Mouse (Mus musculus) liver, embryonic 16.5 days (tissue): Measurements from ENCODE around the gene Muc2. TPM values are rescaled to one million over a fixed set of nuclear protein-coding genes. Genes with fewer than 3 reads are reported as not detected.
"Not testable (repeated sequence)": the region's sequence is repeated elsewhere in the genome, so short reads cannot be mapped to it uniquely, and the experiment has no call there.

Experiments
- ATAC-seq: fragments of 200-750 bp; cut with Nextera tagmentation; 2 replicates; pipeline ENCODE4 v1.8.0; 2017; ENCODE audit warnings: low read depth, mild to moderate bottlenecking, moderate number of reproducible peaks, moderate library complexity
- H3K27ac ChIP-seq: fragments of 300-500 bp; sonication (generic); 2 replicates; pipeline ENCODE4 v1.5.1; 2014; ENCODE audit warnings: mild to moderate bottlenecking, low read length
- H3K27me3 ChIP-seq: fragments of 300-500 bp; sonication (generic); 2 replicates; pipeline ENCODE4 v1.6.1; 2014; ENCODE audit warnings: low read depth, low read length, mixed read lengths; ENCODE audit not compliant: control insufficient read depth, insufficient read depth
- H3K36me3 ChIP-seq: fragments of 300-500 bp; sonication (generic); 2 replicates; pipeline ENCODE4 v1.6.1; 2014; ENCODE audit warnings: mild to moderate bottlenecking; ENCODE audit not compliant: control insufficient read depth, insufficient read depth
- H3K4me1 ChIP-seq: fragments of 300-500 bp; sonication (generic); 2 replicates; pipeline ENCODE4 v1.6.1; 2014; ENCODE audit warnings: low read depth, low read length, mixed read lengths; ENCODE audit not compliant: control insufficient read depth
- H3K4me2 ChIP-seq: fragments of 300-500 bp; sonication (generic); 2 replicates; pipeline ENCODE4 v1.6.1; 2014; ENCODE audit warnings: low read depth, low read length, mixed read lengths
- H3K4me3 ChIP-seq: fragments of 300-500 bp; sonication (generic); 2 replicates; pipeline ENCODE4 v1.5.1; 2014; ENCODE audit warnings: low read depth, mild to moderate bottlenecking, low read length
- H3K9ac ChIP-seq: fragments of 300-500 bp; sonication (generic); 2 replicates; pipeline ENCODE4 v1.6.1; 2014; ENCODE audit warnings: low read depth, low read length
- H3K9me3 ChIP-seq: fragments of 300-500 bp; sonication (generic); replicated peaks from 2 replicates; pipeline ENCODE4 v1.6.1; 2016; ENCODE audit warnings: low read length; ENCODE audit not compliant: control insufficient read depth
- WGBS: fragments of 180-500 bp; shearing (Covaris S2); extraction: QIAGEN DNeasy Blood & Tissue Kit; methylation state at CpG from one replicate; pipeline ENCODE4 v1.1.7; 2014; ENCODE audit not compliant: insufficient replicate concordance; 5-methylcytosine and 5-hydroxymethylcytosine counted together
- polyA plus RNA-seq: library from polyadenylated mRNA; unstranded; fragments of >200 nt; fragmentation: Nextera tagmentation; extraction: Ambion mirVana; gene quantifications from 2 replicates; pipeline ENCODE4 v1.2.1, GENCODE M21; 2015

Muc2 gene
- polyA plus RNA-seq, 1 experiment from 2014 or later = 0.24 TPM

DNA sequence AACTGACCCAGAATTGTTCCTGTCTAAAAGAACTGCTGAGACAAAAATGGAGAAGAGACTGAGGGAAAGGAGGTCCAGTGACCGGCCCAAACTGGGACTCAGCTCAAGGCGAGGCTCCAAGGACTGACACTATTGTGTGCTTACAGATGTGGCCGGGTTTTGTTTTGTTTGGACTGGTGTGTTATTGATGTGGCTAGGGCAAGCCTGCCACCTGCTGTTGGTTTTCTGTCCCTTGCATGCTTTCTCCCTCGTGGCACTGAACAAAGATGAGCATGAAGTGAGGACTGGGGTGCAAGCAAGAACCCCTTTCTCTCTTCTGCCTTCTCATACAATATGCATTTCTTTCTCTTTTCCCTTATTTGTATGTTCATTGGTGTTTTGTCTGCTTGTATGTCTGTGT is 23.9 kb upstream of the Muc2 start:
- 0 out of 2 replicates have a peak, but pooled peaks have one; percentile 40 for ATAC-seq
- 9% methylated on average over 4 of the region's 4 CpGs for WGBS

DNA sequence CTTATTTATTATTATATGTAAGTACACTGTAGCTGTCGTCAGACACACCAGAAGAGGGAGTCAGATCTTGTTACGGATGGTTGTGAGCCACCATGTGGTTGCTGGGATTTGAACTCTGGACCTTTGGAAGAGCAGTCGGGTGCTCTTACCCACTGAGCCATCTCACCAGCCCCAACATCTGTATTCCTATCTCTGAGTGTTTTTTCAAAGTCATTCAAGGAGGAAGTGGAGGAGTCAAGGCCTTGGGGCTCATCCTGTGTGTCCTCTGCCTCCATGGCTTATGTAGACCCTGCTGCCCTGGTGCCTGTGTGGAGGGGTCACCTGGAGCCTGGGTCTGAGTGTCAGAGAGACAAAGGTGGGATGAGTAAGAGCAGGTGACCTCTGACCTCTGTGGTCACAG is 21.0 kb upstream of the Muc2 start:
- not testable (repeated sequence) for H3K9me3 ChIP-seq, H3K4me2 ChIP-seq, H3K4me3 ChIP-seq, ATAC-seq, H3K27ac ChIP-seq, H3K27me3 ChIP-seq, H3K9ac ChIP-seq, H3K36me3 ChIP-seq
- peaks cover 21% of the 10 kb centered on the region for H3K4me1 ChIP-seq
- 70% methylated on average over 3 of the region's 3 CpGs for whole genome bisulfite sequencing

More for the DNA sequence above, 23.9 kb upstream of the Muc2 start:
- no peaks in the 10 kb centered on the region for H3K27me3 ChIP-seq
- H3K27ac ChIP-seq = no peak overlapping the region
- no peaks in the 10 kb centered on the region for H3K36me3 ChIP-seq
- H3K4me3 ChIP-seq = no peak overlapping the region
- no peak overlapping the region for H3K9ac ChIP-seq
- peaks cover 20% of the 10 kb centered on the region for H3K4me1 ChIP-seq
- H3K4me2 ChIP-seq = no peak overlapping the region
- no peaks in the 10 kb centered on the region for H3K9me3 ChIP-seq

DNA sequence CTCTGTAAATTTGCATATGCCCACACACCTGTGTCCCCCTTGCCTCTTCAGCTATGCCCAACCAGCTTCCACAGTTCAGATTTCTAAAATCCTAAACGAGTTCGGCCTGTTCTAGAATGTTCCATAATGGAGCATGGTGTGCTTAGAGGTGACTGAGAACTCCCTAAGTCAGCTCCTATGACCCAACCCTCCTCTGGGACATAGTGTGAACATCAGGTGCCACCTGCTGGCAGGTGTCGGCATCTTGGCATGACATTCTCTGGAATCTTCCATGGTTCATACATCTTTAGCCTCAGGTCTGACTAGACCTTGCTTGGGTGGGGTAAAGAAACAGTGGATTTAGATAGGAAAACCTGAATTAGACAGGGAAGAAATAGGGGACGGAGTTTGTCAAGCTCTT is 19.1 kb upstream of the Muc2 start:
- no peaks in the 10 kb centered on the region for H3K9me3 ChIP-seq
- peak overlapping the region; percentile 93 for H3K27ac ChIP-seq
- 57% methylated on average over 4 of the region's 4 CpGs for WGBS
- H3K4me1 ChIP-seq = peaks cover 21% of the 10 kb centered on the region
- no peak overlapping the region; the same call in 1 of the 2 replicates for H3K4me3 ChIP-seq
- H3K9ac ChIP-seq = peak overlapping the region; percentile 29
- peak overlapping the region; percentile 53 for H3K4me2 ChIP-seq
- ATAC-seq = peak; percentile 50
- H3K36me3 ChIP-seq = no peaks in the 10 kb centered on the region
- no peaks in the 10 kb centered on the region for H3K27me3 ChIP-seq

DNA sequence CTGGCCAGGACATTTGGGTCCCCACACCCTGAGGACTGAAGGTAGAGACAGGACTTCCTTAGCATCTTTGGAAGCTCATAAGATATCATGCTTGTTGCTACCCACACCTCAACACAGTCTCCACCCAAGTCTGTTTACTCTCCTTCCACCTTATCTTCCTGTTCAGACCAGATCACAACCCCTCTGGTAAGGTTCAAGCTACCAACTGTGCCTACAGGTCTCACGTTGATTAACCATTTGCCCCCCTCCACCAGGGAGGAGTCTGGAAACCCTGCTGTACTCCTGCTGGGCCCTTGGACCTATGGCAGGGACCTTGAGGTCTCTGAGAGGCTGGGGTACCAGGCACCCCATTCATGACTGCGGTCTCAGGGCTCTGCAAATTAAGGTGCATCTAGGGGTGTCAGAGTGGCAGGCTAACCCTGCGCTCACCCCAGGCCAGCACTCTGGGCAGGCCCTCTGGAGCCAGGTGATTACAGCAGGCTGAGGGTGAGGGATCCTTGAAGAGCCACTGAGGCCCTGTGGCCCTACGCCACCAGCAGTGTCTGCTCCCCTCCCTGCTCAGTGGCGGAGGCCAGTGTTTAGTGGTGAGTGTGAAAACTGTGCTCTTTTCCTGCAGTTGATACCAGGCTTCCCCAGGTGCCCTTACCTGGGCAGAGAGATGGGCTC is 18.4 kb upstream of the Muc2 start:
- Histone ChIP-seq H3K4me1 (peaks cover 21% of the 10 kb centered on the region), H3K4me2 (peak overlapping the region; percentile 53), H3K36me3 (no peaks in the 10 kb centered on the region), H3K4me3 (peak overlapping the region; percentile 4; the same call in 1 of the 2 replicates), H3K27ac (peak overlapping the region; percentile 93), H3K9ac (peak overlapping the region; percentile 29), H3K27me3 (no peaks in the 10 kb centered on the region), H3K9me3 (no peaks in the 10 kb centered on the region)
- ATAC-seq = peak; percentile 95
- WGBS = 39% methylated on average over 5 of the region's 5 CpGs

DNA sequence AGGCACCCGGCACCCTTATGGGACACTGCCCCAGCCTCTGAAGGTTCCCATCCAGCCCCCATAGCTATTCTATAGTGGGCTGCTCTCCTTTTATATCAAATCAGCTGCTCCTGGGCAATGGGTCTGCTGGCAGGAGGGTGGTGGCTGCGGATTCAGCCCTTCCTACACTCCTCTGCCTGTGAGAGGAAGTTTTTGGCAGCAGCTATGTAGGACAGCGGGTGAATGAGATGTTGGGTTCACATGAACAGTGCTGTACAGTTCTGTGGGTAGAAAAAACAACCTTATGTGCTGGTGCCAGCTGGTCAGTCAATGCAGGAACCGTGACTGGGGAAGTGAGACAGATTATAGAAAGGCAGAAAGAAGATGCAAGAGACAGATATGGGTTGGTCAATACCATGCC is 11.2 kb upstream of the Muc2 start:
- Histone ChIP-seq H3K27ac (no peak overlapping the region), H3K9ac (no peak overlapping the region), H3K4me3 (no peak overlapping the region), H3K4me1 (no peaks in the 10 kb centered on the region), H3K27me3 (peaks cover 2% of the 10 kb centered on the region; the same call in 1 of the 2 replicates), H3K9me3 (no peaks in the 10 kb centered on the region), H3K4me2 (no peak overlapping the region), H3K36me3 (no peaks in the 10 kb centered on the region)
- 49% methylated on average over 4 of the region's 4 CpGs for WGBS
- no peak for ATAC-seq

DNA sequence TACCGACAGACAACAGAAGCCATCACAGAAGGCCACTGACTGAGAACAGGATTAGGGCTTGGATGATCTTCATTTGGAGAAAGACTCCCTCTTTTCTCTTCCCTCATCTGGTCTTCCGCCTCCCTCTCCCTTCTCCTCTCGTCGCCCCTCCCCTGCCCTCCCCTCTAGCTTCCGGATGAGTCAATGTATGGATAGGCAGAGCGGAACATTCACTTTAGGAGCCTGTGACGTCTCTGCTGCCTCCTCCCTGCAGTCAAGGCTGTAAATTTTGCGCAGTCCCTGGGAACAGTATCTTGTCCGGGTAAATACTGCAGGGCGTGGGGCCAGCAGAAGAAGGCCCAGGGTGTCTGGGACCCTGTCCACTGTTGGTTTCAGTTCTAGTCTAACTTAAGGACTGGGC is 2.8 kb upstream of the Muc2 start:
- Histone ChIP-seq H3K4me1 (no peaks in the 10 kb centered on the region), H3K36me3 (no peaks in the 10 kb centered on the region), H3K9me3 (no peaks in the 10 kb centered on the region), H3K4me2 (no peak overlapping the region), H3K27me3 (no peaks in the 10 kb centered on the region; the same call in none of the 2 replicates), H3K4me3 (no peak overlapping the region), H3K27ac (no peak overlapping the region), H3K9ac (no peak overlapping the region)
- 48% methylated on average over 10 of the region's 10 CpGs for WGBS
- ATAC-seq = no peak

DNA sequence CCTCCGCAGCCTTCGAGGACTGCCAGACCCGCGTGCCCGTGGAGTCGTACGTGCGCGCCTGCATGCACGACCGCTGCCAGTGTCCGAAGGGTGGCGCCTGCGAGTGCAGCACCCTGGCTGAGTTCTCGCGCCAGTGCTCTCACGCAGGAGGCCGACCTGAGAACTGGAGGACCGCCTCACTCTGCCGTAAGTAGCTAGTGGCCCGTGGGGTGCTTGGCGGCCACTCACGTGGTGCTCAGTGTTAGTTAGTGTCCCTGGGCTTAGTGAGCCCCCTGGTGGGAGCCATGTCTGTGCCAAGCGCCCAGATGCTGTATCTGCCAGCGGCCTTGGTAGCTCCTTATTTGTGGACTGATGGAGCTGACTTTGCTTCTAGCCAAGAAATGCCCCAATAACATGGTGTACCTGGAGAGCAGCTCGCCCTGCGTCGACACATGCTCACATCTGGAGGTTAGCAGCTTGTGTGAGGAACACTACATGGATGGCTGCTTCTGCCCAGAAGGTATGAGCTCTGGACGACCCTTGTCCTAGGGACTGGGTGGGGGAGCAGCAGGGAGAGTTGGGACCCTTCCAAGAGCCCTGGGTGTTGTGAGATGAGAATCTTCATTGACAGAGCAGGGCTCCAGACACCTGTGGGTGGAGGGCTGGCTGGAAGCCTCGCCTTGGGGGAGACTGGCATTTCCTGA is 3.6 kb downstream of the Muc2 start:
- H3K4me3 ChIP-seq = no peak overlapping the region

DNA sequence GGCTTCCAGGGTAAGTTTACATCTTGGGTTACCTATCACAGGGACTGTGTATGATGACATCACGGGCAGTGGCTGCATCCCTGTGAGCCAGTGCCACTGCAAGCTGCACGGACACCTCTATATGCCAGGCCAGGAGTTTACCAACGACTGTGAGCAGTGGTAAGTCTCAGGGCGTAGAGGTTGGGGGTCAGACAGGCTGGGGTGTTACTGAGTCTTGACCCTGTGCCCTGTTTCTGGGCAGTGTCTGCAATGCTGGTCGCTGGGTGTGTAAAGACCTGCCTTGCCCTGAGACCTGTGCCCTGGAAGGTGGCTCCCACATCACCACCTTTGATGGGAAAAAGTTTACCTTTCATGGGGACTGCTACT is 4.1 kb downstream of the Muc2 start:
- 50% methylated on average over 5 of the region's 5 CpGs for WGBS
- H3K9me3 ChIP-seq = no peaks in the 10 kb centered on the region

More for the DNA sequence above, 3.6 kb downstream of the Muc2 start:
- Histone ChIP-seq H3K9ac (no peak overlapping the region), H3K4me1 (no peaks in the 10 kb centered on the region), H3K4me2 (no peak overlapping the region), H3K27me3 (peaks cover 5% of the 10 kb centered on the region), H3K36me3 (no peaks in the 10 kb centered on the region), H3K9me3 (no peaks in the 10 kb centered on the region), H3K27ac (no peak overlapping the region)
- no peak for ATAC-seq
- 40% methylated on average over 30 of the region's 30 CpGs for WGBS

DNA sequence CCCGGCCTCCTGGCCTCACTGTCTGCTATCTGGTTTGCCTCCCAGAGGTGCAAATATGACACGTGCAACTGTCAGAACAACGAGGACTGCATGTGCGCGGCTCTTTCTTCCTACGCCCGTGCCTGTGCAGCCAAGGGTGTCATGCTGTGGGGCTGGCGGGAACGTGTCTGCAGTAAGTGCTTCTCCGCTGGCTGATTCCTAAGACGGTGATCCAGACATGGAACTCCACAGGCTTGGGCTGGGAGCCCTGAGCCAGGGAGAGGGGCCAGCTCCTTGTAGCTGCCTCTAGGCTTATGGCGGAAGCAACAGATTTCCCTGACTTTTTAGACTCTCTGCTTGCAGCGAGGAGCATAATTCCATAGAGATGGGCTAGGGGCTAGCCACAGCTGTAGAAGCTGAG is 6.4 kb downstream of the Muc2 start:
- no peak overlapping the region for H3K4me3 ChIP-seq
- H3K36me3 ChIP-seq = no peaks in the 10 kb centered on the region
- H3K9me3 ChIP-seq = no peaks in the 10 kb centered on the region
- no peak overlapping the region for H3K27ac ChIP-seq
- H3K9ac ChIP-seq = no peak overlapping the region
- ATAC-seq = no peak
- H3K27me3 ChIP-seq = peaks cover 5% of the 10 kb centered on the region; the same call in 1 of the 2 replicates
- no peak overlapping the region for H3K4me2 ChIP-seq
- H3K4me1 ChIP-seq = no peaks in the 10 kb centered on the region
- 71% methylated on average over 13 of the region's 13 CpGs for WGBS

More for the DNA sequence above, 4.1 kb downstream of the Muc2 start:
- ATAC-seq = no peak
- no peaks in the 10 kb centered on the region for H3K4me1 ChIP-seq
- no peaks in the 10 kb centered on the region for H3K36me3 ChIP-seq
- no peak overlapping the region for H3K27ac ChIP-seq
- H3K9ac ChIP-seq = no peak overlapping the region
- peaks cover 5% of the 10 kb centered on the region for H3K27me3 ChIP-seq
- no peak overlapping the region for H3K4me2 ChIP-seq
- no peak overlapping the region for H3K4me3 ChIP-seq
